Mouse (Mus musculus): Measurements from ENCODE around the gene Foxred2. TPM values are rescaled to one million over a fixed set of nuclear protein-coding genes. Genes with fewer than 3 reads are reported as not detected.
A peak's percentile ranks its signal among the peaks of the same experiment; 100 is the strongest.

The Foxred2 gene
- total and polyA plus RNA-seq, 3 experiments, result 0.39 to 0.96 (median 0.84) TPM

DNA sequence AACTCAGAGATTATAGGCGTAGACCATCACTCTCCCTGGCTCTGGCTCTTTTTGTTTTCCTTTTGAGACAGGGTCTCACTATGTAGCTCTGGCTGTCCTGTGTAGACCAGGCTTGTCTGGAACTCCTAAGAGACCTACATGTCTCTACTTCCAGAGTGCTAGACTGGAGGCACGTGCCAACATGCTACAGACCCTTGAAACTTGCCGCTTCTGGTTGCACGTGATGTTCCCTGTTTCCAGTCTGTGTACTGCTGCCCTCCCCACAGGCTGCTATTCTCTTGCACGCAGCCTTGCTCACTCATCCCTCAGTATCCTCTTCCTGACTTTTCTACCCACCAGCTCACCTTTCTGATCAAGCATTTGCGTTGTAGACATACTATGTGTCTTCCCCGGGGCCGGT, 50.4 kb downstream of the Foxred2 start:
- Histone ChIP-seq H3K79me2 (replicated peaks; ENCODE audit: control insufficient read depth, insufficient read depth, low read length) (no peaks in the 10 kb centered on the region), H3K36me3 (ENCODE audit: control insufficient read depth, insufficient read depth, low read length) (no peaks in the 10 kb centered on the region), H3K27me3 (ENCODE audit: control insufficient read depth, insufficient read depth, low read length) (no peaks in the 10 kb centered on the region), H3K4me1 (ENCODE audit: control insufficient read depth, insufficient read depth, low read length) (peaks cover 16% of the 10 kb centered on the region), H3K4me3 (no peak overlapping the region), H3K9ac (ENCODE audit: low read depth, low read length) (no peak overlapping the region), H3K27ac (peak overlapping the region; percentile 81)
- intact Hi-C loops (cut with DNase I), result no loop called here
- DNase-seq, result no peak
- no peak for TF ChIP-seq CTCF (IDR thresholded peaks at IDR 0.05)
- TF ChIP-seq POLR2A (IDR thresholded peaks at IDR 0.05; ENCODE audit: insufficient read depth, low read depth, low read length), result no peak
- no peak for TF ChIP-seq EP300 (IDR thresholded peaks at IDR 0.05; ENCODE audit: insufficient read depth, low read depth, low read length)
- WGBS, result 90% methylated on average over 8 of the region's 8 CpGs

DNA sequence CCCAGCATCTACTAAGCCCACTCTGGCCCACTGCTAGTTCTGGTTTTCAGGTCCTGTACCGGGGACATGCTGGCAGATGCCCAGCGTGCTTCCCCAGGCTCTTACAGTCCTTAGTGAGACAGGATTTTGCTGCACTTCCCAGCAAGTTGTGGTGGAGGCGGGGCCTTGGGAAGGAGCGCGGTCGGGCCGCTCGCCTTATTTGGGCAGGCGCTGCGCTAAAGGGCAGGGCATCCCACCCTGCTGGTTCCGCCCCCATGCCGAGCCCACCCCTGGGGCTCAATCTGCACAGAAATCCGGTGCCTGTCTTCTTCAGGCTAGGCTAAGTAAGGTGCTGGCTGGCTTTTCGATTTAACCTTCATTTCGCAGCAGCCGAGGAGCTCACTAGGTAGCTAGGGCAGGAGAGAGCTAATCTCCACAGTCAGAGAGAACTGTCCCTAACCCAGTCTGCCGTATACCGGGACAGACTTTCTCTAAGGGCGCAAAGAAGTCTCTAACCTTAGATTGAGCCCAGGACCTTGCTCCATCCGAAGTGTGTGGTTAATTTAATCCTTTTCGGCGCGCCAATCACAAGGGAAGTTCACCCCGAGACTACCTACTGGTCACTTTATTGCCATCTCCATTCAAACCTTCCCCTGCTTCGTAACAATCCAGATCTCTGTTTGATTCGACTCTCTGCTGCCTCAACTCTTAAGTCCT, 51.1 kb downstream of the Foxred2 start:
- peak overlapping the region; percentile 37 for H3K9ac ChIP-seq (ENCODE audit: low read depth, low read length)
- intact Hi-C loops (cut with DNase I), result no loop called here
- peak; percentile 81 to 85 for DNase-seq
- no peak for TF ChIP-seq CTCF (IDR thresholded peaks at IDR 0.05)
- TF ChIP-seq POLR2A (IDR thresholded peaks at IDR 0.05; ENCODE audit: insufficient read depth, low read depth, low read length), result peak; percentile 84
- H3K4me1 ChIP-seq (ENCODE audit: control insufficient read depth, insufficient read depth, low read length), result peaks cover 13% of the 10 kb centered on the region
- peak overlapping the region; percentile 81 for H3K27ac ChIP-seq
- 9% methylated on average over 26 of the region's 26 CpGs for WGBS
- no peaks in the 10 kb centered on the region for H3K27me3 ChIP-seq (ENCODE audit: control insufficient read depth, insufficient read depth, low read length)
- H3K36me3 ChIP-seq (ENCODE audit: control insufficient read depth, insufficient read depth, low read length), result no peaks in the 10 kb centered on the region
- H3K4me3 ChIP-seq, result peak overlapping the region; percentile 37
- H3K79me2 ChIP-seq (replicated peaks; ENCODE audit: control insufficient read depth, insufficient read depth, low read length), result no peaks in the 10 kb centered on the region

DNA sequence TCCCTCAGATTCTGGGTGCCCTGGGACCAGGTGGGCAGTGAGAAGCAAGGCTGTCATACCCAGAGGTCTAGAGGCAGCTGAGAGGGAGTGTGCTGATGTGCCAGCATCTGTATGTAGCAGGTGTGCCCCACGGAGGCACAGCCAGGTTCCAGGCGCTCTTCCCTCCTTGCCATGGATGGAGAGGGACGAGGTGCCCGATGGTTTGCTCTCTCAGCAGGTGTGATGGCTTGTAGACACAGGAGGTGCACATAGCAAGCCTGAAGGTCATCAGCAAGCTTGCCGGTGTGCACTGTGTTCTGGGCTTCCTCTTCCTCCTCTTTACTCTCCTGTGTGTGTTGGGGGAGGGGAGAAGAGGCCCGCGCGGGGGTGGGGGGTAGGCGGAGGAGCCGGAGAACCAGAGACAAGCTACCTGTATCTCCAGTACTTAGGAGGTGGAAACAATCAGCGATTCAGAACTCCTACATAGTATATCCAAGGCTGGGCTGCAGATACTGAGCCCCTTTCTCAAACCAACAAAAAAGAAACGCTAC, 52.1 kb downstream of the Foxred2 start:
- H3K27ac ChIP-seq, result peak overlapping the region; percentile 81
- TF ChIP-seq CTCF (IDR thresholded peaks at IDR 0.05) (no peak), POLR2A (IDR thresholded peaks at IDR 0.05; ENCODE audit: insufficient read depth, low read depth, low read length) (no peak), EP300 (IDR thresholded peaks at IDR 0.05; ENCODE audit: insufficient read depth, low read depth, low read length) (no peak)
- no peak overlapping the region for H3K4me3 ChIP-seq
- peaks cover 13% of the 10 kb centered on the region for H3K4me1 ChIP-seq (ENCODE audit: control insufficient read depth, insufficient read depth, low read length)
- no peaks in the 10 kb centered on the region for H3K27me3 ChIP-seq (ENCODE audit: control insufficient read depth, insufficient read depth, low read length)
- H3K36me3 ChIP-seq (ENCODE audit: control insufficient read depth, insufficient read depth, low read length), result no peaks in the 10 kb centered on the region
- WGBS, result 44% methylated on average over 12 of the region's 12 CpGs
- H3K79me2 ChIP-seq (replicated peaks; ENCODE audit: control insufficient read depth, insufficient read depth, low read length), result no peaks in the 10 kb centered on the region
- no peak for DNase-seq
- intact Hi-C loops (cut with DNase I), result no loop called here
- H3K9ac ChIP-seq (ENCODE audit: low read depth, low read length), result no peak overlapping the region

DNA sequence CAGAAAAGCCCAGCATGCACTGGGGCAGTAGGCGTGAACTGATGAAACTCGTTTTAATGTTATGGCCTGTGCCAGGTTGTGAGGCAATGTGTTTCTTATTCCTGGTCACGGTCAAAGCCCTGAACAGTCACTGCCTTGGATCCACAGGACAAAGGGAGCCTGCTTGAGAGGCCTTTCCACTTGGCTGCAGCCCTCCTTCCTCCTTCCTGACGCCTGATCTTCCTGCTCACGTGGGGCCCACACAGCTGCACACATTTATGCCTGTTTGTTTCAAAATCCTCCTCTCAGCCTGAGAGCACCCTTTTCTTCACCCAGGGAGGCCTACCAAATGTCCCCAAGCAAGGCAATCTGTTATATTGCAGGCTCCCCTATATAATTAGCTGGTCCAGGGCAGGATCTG, 53.3 kb downstream of the Foxred2 start:
- Histone ChIP-seq H3K4me3 (no peak overlapping the region), H3K4me1 (ENCODE audit: control insufficient read depth, insufficient read depth, low read length) (peaks cover 13% of the 10 kb centered on the region), H3K36me3 (ENCODE audit: control insufficient read depth, insufficient read depth, low read length) (no peaks in the 10 kb centered on the region), H3K27me3 (ENCODE audit: control insufficient read depth, insufficient read depth, low read length) (no peaks in the 10 kb centered on the region), H3K27ac (peak overlapping the region; percentile 55), H3K79me2 (replicated peaks; ENCODE audit: control insufficient read depth, insufficient read depth, low read length) (no peaks in the 10 kb centered on the region), H3K9ac (ENCODE audit: low read depth, low read length) (no peak overlapping the region)
- DNase-seq, result no peak
- no peak for TF ChIP-seq EP300 (IDR thresholded peaks at IDR 0.05; ENCODE audit: insufficient read depth, low read depth, low read length)
- no peak for TF ChIP-seq CTCF (IDR thresholded peaks at IDR 0.05)
- no peak for TF ChIP-seq POLR2A (IDR thresholded peaks at IDR 0.05; ENCODE audit: insufficient read depth, low read depth, low read length)
- WGBS, result 49% methylated on average over 5 of the region's 5 CpGs
- intact Hi-C loops (cut with DNase I), result no loop called here

- WGBS, result 82% methylated on average over 13 of the region's 14 CpGs
- intact Hi-C loops (cut with DNase I), result no loop called here
- no peaks in the 10 kb centered on the region for H3K36me3 ChIP-seq (ENCODE audit: control insufficient read depth, insufficient read depth, low read length)
- no peaks in the 10 kb centered on the region for H3K27me3 ChIP-seq (ENCODE audit: control insufficient read depth, insufficient read depth, low read length)
- no peak overlapping the region for H3K9ac ChIP-seq (ENCODE audit: low read depth, low read length)
- TF ChIP-seq CTCF (IDR thresholded peaks at IDR 0.05), result no peak
- TF ChIP-seq EP300 (IDR thresholded peaks at IDR 0.05; ENCODE audit: insufficient read depth, low read depth, low read length), result no peak
- H3K79me2 ChIP-seq (replicated peaks; ENCODE audit: control insufficient read depth, insufficient read depth, low read length), result no peaks in the 10 kb centered on the region
- no peak overlapping the region for H3K4me3 ChIP-seq
- no peaks in the 10 kb centered on the region for H3K4me1 ChIP-seq (ENCODE audit: control insufficient read depth, insufficient read depth, low read length)
- H3K27ac ChIP-seq, result no peak overlapping the region; the same call in 1 of the 2 replicates
- no peak for DNase-seq
These were observed 61.6 kb downstream of the Foxred2 start for GRCm38 (mm10) chr15:77894926-77895325.

GRCm38 (mm10) chr15:77893292-77893691, 63.2 kb downstream of the Foxred2 start:
- intact Hi-C loops (cut with DNase I), result no loop called here
- no peak overlapping the region for H3K9ac ChIP-seq (ENCODE audit: low read depth, low read length)
- no peak overlapping the region for H3K4me3 ChIP-seq
- no peak for DNase-seq
- TF ChIP-seq CTCF (IDR thresholded peaks at IDR 0.05) (no peak), POLR2A (IDR thresholded peaks at IDR 0.05; ENCODE audit: insufficient read depth, low read depth, low read length) (no peak), EP300 (IDR thresholded peaks at IDR 0.05; ENCODE audit: insufficient read depth, low read depth, low read length) (no peak)
- no peaks in the 10 kb centered on the region for H3K36me3 ChIP-seq (ENCODE audit: control insufficient read depth, insufficient read depth, low read length)
- no peaks in the 10 kb centered on the region for H3K27me3 ChIP-seq (ENCODE audit: control insufficient read depth, insufficient read depth, low read length)
- no peaks in the 10 kb centered on the region for H3K79me2 ChIP-seq (replicated peaks; ENCODE audit: control insufficient read depth, insufficient read depth, low read length)
- no peak overlapping the region for H3K27ac ChIP-seq
- no peaks in the 10 kb centered on the region for H3K4me1 ChIP-seq (ENCODE audit: control insufficient read depth, insufficient read depth, low read length)
- 75% methylated on average over 10 of the region's 10 CpGs for WGBS
